Mouse (Mus musculus) left cerebral cortex, postnatal 14 days (tissue): ENCODE measurements around the gene Ddx4. TPM values are rescaled to one million over a fixed set of nuclear protein-coding genes. Genes with fewer than 3 reads are reported as not detected.
"Not testable (repeated sequence)": the region's sequence is repeated elsewhere in the genome, so short reads cannot be mapped to it uniquely, and the experiment has no call there.

Experiments used
- DNase-seq, 2 experiments: peaks; one replicate each; pipeline ENCODE4 v3.0.0; 2021 to 2022; ENCODE audit warnings: low spot score in 2 of 2, mixed read lengths in 1 of 2
- intact Hi-C: fragments of 180-260 bp; cut with DNase I; formaldehyde crosslinking; loops from one replicate; pipeline ENCODE4 v1.15.1; 2025
- total RNA-seq, 2 experiments: library from RNA; stranded (reverse); gene quantifications; 2 replicates each; pipeline ENCODE4 v1.2.3; 2021

The Ddx4 gene
- total RNA-seq, 2 experiments from 2014 or later, result 0.78 to 1.2 TPM

DNA sequence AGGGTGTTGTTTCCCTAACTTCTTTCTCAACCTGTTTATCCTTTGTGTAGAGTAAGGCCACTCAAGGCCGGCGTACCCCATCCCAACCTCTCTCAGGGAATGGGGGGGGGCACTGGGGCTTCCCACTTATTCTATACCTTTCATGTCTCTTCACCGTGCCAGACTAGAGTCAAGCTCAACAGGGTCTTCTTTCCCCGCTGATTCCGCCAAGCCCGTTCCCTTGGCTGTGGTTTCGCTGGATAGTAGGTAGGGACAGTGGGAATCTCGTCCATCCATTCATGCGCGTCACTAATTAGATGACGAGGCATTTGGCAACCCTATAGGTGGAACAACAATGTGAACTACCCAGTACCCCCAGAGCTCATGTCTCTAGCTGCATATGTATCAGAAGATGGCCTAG, 74.2 kb downstream of the Ddx4 start:
- intact Hi-C loops, result not testable (repeated sequence)

GRCm38 (mm10) chr13:112573800-112574199, 78.5 kb downstream of the Ddx4 start:
- intact Hi-C loops, result no loop called here
- DNase-seq, result no peak

More for the DNA sequence above, 74.2 kb downstream of the Ddx4 start:
- peak; percentile 100 for DNase-seq

DNA sequence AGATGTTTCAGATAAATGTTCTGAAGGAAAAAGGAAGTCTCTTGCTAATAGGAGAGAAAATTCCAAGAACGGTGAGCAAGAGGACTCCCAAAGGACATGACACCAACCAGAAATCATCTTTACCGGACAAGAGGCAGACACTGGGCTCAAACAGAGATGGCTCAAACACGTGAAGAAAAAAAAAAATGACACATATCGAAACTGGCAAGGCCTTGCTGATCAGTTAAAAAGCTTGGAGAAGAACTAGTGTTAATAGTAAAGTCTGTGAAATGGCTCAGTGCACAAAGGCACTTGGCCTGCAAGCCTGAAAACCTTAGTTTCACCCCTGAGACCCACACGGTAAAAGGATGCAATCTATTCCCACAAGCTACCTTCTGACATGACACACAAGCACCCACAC, 81.5 kb downstream of the Ddx4 start:
- intact Hi-C loops, result no loop called here

GRCm38 (mm10) chr13:112569606-112570005, 82.7 kb downstream of the Ddx4 start:
- DNase-seq, result no peak

More for the DNA sequence above, 81.5 kb downstream of the Ddx4 start:
- DNase-seq, result no peak

GRCm38 (mm10) chr13:112560554-112561138, 91.6 kb downstream of the Ddx4 start:
- DNase-seq, result peak; percentile 21 to 48
- intact Hi-C loops, result no loop called here

More at GRCm38 (mm10) chr13:112569606-112570005, 82.7 kb downstream of the Ddx4 start:
- intact Hi-C loops, result no loop called here

DNA sequence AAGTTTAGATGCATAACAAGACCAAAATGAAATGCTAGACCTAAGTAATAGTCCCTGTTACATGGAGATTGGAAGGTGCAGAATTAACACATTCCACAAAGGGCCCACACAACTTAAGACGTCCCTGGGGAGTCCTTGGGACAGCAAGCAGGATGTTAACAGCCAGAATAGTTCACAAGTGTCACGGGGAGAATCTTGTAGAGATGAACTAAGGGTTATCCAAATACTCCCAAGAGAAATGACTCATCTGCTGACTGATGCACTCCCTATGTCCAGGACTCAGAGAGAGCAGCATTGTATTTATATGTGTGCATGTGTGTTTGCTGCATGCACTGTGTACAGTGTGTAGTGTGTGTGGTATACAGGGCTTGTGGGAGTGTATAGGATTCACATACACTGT, 95.8 kb downstream of the Ddx4 start:
- intact Hi-C loops, result no loop called here
- no peak for DNase-seq

DNA sequence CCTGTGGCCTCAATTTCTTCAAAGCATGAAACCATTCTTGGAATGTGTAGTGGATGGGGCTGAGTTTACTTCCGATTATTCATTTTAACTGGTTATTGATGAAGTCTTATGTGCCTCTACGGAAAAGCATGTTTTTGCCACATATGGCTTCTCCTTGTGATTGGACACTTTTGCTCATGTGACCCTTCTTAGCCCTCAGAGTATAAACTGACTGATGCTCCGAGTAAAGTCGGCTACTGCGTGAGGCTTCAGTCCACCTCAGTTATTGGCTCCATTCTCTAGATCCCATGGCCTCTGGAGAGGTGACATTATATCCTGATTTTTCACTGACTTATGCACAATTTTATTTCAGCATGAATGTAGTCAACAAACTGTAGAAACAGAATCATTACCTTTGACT, 99.0 kb downstream of the Ddx4 start:
- intact Hi-C loops, result no loop called here
- DNase-seq, result no peak

GRCm38 (mm10) chr13:112551641-112552548, 100.4 kb downstream of the Ddx4 start:
- no peak for DNase-seq
- intact Hi-C loops, result no loop called here

Other genes starting within 250 kb of the Ddx4 start
- gene Il6st, start 188.4 kb downstream of the Ddx4 start, total RNA-seq, result 10 to 100 TPM; 82.2 to 89.1 TPM
- under 1 TPM; 0.21 to 0.53 TPM for gene Il31ra, start 58.1 kb downstream of the Ddx4 start, total RNA-seq
- 10 to 100 TPM; 18.5 to 21.7 TPM for gene Slc38a9, start 8.3 kb upstream of the Ddx4 start, total RNA-seq
- gene Plpp1, start 148.3 kb upstream of the Ddx4 start, total RNA-seq, result 10 to 100 TPM; 26.9 TPM